Mouse (Mus musculus) lung, embryonic 16.5 days (tissue): Measurements from ENCODE around the gene Zfp595. TPM values are rescaled to one million over a fixed set of nuclear protein-coding genes. Genes with fewer than 3 reads are reported as not detected.
A peak's percentile ranks its signal among the peaks of the same experiment; 100 is the strongest.
"Not testable (repeated sequence)": the region's sequence is repeated elsewhere in the genome, so short reads cannot be mapped to it uniquely, and the experiment has no call there.

ENCODE experiments used
- ATAC-seq: fragments of 200-750 bp; cut with Nextera tagmentation; 2 replicates; pipeline ENCODE4 v1.8.0; 2017; ENCODE audit warnings: low read depth, mild to moderate bottlenecking, moderate library complexity
- H3K27ac ChIP-seq: fragments of 300-500 bp; sonication (generic); 2 replicates; pipeline ENCODE4 v1.5.1; 2014; ENCODE audit warnings: mild to moderate bottlenecking, control low read depth, low read length
- H3K27me3 ChIP-seq: fragments of 300-500 bp; sonication (generic); 2 replicates; pipeline ENCODE4 v1.6.1; 2014; ENCODE audit warnings: low read depth, low read length, mixed read lengths; ENCODE audit not compliant: control insufficient read depth, insufficient read depth
- H3K36me3 ChIP-seq: fragments of 300-500 bp; sonication (generic); 2 replicates; pipeline ENCODE4 v1.6.1; 2014; ENCODE audit warnings: low read length; ENCODE audit not compliant: control insufficient read depth, insufficient read depth
- H3K4me1 ChIP-seq: fragments of 300-500 bp; sonication (generic); replicated peaks from 2 replicates; pipeline ENCODE4 v1.6.1; 2014; ENCODE audit warnings: low read length, mixed read lengths; ENCODE audit not compliant: control insufficient read depth, insufficient read depth
- H3K4me2 ChIP-seq: fragments of 300-500 bp; sonication (generic); 2 replicates; pipeline ENCODE4 v1.6.1; 2014; ENCODE audit warnings: low read depth, low read length, control low read depth
- H3K4me3 ChIP-seq: fragments of 300-500 bp; sonication (generic); 2 replicates; pipeline ENCODE4 v1.5.1; 2014; ENCODE audit warnings: mild to moderate bottlenecking, low read length, control low read depth
- H3K9ac ChIP-seq: fragments of 300-500 bp; sonication (generic); 2 replicates; pipeline ENCODE4 v1.6.1; 2014; ENCODE audit warnings: low read length, control low read depth
- H3K9me3 ChIP-seq: fragments of 300-500 bp; sonication (generic); 2 replicates; pipeline ENCODE4 v1.6.1; 2016; ENCODE audit warnings: low read length; ENCODE audit not compliant: control insufficient read depth
- WGBS: fragments of 180-500 bp; shearing (Covaris S2); extraction: QIAGEN DNeasy Blood & Tissue Kit; methylation state at CpG from one replicate; pipeline ENCODE4 v1.1.7; 2014; 5-methylcytosine and 5-hydroxymethylcytosine counted together
- polyA plus RNA-seq: library from polyadenylated mRNA; unstranded; fragments of >200 nt; fragmentation: Nextera tagmentation; extraction: Ambion mirVana; gene quantifications from 2 replicates; pipeline ENCODE4 v1.2.1, GENCODE M21; 2015

The Zfp595 gene
- 2.3 and 2.8 TPM in 2 replicates for polyA plus RNA-seq

DNA sequence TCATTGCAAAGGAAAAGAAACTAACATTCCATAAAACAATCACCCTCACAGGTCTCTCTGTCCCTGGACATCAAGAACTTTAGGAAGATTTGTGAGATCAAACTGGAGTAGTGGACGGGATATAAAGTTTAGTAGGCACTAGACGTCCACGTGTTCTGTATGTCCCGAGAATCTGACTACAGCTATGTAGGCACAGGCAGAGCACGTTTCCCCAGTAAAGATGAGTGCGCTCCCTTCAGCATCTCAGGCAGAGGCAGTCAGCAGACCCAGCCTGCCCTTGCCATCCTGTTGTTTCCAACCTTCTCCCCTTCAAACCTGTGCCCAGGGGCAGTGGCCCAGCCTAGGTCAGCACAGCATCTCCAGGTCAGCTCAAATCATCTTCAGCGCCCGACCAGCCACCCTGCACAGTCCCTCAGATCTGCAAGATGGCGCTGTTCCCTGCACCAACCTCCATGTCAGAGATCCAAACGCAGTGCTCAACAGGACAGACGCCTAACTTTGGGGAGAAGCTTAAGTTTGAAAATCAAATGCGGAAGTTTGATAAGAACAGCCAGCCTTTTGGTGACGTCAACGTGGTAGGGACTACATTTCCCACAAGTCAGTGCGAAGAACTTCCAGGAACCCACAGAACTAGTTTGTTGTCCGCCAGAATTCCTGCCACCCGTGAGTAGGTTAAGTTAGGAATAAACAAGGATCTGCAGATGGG is at the start of gene Zfp595:
TSS of gene Zfp595 (minus strand) at position 552 of the 706 bp plus-strand sequence.
- Histone ChIP-seq H3K9ac (peak within 1 kb of the TSS; percentile 78), H3K27me3 (no peaks in the 10 kb centered on the region), H3K27ac (peak within 1 kb of the TSS; percentile 56), H3K4me2 (peak within 1 kb of the TSS; percentile 78), H3K4me1 (peaks cover 7% of the 10 kb centered on the region), H3K4me3 (peak within 1 kb of the TSS; percentile 63), H3K9me3 (no peaks in the 10 kb centered on the region), H3K36me3 (no peaks in the 10 kb centered on the region)
- 7% methylated on average over 17 of the region's 17 CpGs for WGBS
- ATAC-seq, result peak; percentile 94

DNA sequence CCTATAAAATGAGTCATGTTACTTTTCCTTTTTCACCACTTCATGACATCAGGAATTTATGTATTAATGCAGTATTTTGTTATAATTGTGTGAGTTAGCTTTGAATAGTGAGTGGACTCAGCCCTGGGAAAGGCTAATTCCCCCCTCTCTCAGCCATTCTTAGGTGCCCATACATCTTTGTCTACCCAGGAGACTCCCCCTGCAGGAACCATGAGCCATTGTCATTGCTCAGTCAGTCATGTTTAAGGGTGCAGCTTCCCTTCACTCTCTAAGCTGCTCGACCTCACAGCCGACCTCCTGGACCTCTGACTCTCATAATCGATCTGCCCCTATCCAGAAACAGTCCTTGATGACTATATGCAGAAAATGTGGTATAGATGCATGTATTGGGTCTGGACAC is 43.9 kb upstream of the Zfp595 start:
- not testable (repeated sequence) for H3K9me3 ChIP-seq, H3K36me3 ChIP-seq, H3K9ac ChIP-seq, H3K27me3 ChIP-seq, H3K27ac ChIP-seq, ATAC-seq, H3K4me2 ChIP-seq, H3K4me1 ChIP-seq, H3K4me3 ChIP-seq
- 77% methylated on average over 3 of the region's 3 CpGs for WGBS

DNA sequence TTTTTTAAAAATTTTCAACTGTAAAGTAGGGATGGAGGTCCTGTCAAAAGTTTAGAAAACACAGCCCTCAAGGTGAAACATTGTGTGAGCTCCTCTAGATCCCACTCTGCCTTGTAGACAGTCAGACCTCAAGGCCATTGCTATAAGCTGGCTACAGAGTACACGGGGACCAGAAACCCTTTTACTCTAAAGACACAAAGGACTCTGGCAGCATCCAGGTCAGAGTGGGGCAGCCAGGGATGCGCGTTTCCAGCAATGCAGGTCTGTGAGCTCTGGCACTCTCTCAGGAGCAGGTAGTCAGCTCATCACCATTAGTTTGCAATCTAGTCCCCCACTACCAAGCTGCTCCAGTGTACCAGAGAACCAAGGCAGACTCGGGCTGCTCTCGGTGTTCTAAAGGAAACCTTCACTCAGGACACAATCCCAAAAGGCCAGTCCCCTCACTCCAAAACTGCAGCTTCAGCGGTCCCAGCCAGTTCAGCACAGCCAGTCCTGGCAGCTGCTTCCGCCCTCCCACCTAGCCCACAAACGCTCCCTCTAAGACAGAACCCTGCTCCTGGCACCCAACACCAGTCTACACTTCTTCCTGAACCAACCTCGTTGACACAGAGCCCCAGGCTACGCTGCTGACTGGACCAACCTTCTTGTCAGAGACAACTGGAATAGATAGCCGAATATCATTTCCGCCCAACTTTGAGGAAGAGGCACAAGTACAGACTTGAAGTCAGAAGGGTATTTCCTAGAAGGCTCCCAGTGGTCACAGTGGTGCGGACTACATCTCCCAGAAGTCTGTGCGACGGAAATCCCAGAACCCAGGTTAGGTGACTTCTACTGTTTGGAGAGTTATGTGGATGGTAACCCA is 42.9 kb upstream of the Zfp595 start, which contains the start of the genes Gm28041 and Zfp456:
TSS of gene Gm28041 (minus strand) at position 684 of the 862 bp plus-strand sequence.
TSS of gene Zfp456 (minus strand) at position 761 of the 862 bp plus-strand sequence.
- Histone ChIP-seq H3K4me2 (peak within 1 kb of the TSS; percentile 65), H3K4me3 (peak within 1 kb of the TSS; percentile 64), H3K9ac (peak within 1 kb of the TSS; percentile 67)
- H3K36me3 ChIP-seq, H3K27me3 ChIP-seq, H3K9me3 ChIP-seq, H3K27ac ChIP-seq, H3K4me1 ChIP-seq: not testable (repeated sequence)
- 15% methylated on average over 13 of the region's 15 CpGs for WGBS
- ATAC-seq, result peak; percentile 98

DNA sequence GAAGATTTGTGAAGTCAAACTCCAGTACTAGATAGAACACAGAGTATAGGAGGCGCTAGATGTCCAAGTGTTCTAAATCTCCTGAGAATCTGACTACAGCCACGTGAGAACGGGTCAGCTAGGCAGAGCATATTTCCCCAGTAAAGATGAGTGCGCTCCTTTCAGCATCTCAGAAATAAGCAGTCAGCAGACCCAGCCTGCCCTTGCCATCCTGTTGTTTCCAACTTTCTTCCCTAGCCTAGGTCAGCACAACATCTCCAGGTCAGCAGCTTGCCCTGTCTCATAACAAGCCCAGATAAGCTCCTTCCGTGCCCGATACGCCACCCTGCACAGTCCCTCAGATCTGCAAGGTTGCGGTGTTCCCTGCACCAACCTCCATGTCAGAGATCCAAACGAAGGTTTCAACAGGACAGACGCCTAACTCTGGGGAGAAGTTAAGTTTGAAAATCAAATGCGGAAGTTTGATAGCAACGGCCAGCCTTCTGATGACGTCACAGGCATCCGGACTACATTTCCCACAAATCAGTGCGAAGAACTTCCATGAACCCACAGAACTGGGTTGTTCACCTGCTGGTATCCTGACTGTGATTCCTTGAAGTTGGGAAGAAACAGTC is 27.9 kb upstream of the Zfp595 start, which contains the start of the genes Gm28044 and Zfp953:
TSS of gene Gm28044 (minus strand) at position 406 of the 614 bp plus-strand sequence.
TSS of gene Zfp953 (minus strand) at position 475 of the 614 bp plus-strand sequence.
- H3K4me2 ChIP-seq, result peak within 1 kb of the TSS; percentile 59
- H3K27me3 ChIP-seq, result no peaks in the 10 kb centered on the region
- peak within 1 kb of the TSS; percentile 75 for H3K27ac ChIP-seq
- ATAC-seq, result peak; percentile 95
- peak within 1 kb of the TSS; percentile 90 for H3K9ac ChIP-seq
- H3K9me3 ChIP-seq, result no peaks in the 10 kb centered on the region
- WGBS, result under 1% methylated on average over 15 of the region's 15 CpGs
- peak within 1 kb of the TSS; percentile 97 for H3K4me3 ChIP-seq
- peaks cover 10% of the 10 kb centered on the region for H3K4me1 ChIP-seq
- no peaks in the 10 kb centered on the region for H3K36me3 ChIP-seq

DNA sequence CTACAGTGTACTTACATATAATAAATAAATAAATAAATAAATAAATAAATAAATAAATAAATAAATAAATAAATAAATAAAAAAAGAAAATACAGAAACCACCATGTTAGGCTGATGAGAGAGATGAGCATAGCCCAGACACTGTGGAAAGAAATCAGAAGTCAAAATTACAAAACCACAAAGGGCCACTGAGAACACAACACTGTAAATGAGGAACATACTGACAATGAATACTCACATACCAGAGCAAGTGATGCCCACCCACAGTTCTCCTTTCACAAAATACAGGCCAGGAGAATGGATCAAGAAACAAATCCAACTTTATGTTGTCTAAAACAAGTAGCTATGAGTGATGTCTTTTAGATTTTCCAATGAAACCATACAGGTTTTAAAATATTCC is 19.5 kb upstream of the Zfp595 start:
- Histone ChIP-seq H3K27me3 (no peaks in the 10 kb centered on the region), H3K4me3 (no peak overlapping the region), H3K36me3 (no peaks in the 10 kb centered on the region), H3K4me1 (no peaks in the 10 kb centered on the region), H3K27ac (no peak overlapping the region), H3K9me3 (no peaks in the 10 kb centered on the region), H3K4me2 (no peak overlapping the region), H3K9ac (no peak overlapping the region)
- no peak for ATAC-seq

DNA sequence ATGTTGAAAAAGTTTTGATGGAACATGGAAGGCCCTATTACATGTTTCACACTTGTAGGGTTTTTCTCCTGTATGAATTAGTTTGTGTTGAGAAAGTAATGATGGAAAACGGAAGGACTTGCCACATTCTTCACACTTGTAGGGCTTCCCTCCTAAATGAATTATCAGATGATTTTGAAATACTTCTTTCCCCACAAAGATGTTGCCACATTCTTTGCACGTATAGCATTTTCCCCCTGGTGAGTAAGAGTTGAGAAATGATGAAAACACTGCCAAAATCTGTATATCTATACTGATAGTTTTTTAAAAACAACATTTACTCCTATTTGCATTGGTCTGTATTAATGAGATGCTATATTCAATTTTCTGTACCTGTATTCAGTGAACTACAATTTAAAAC is 11.1 kb upstream of the Zfp595 start:
- Histone ChIP-seq H3K9ac (no peak overlapping the region), H3K4me1 (no peaks in the 10 kb centered on the region), H3K9me3 (no peaks in the 10 kb centered on the region), H3K4me3 (no peak overlapping the region), H3K4me2 (no peak overlapping the region), H3K36me3 (0 out of 2 replicates have a peak, but pooled peaks cover 3% of the 10 kb centered on the region), H3K27ac (no peak overlapping the region), H3K27me3 (no peaks in the 10 kb centered on the region)
- no peak for ATAC-seq
- WGBS, result 83% methylated on average over 2 of the region's 2 CpGs

DNA sequence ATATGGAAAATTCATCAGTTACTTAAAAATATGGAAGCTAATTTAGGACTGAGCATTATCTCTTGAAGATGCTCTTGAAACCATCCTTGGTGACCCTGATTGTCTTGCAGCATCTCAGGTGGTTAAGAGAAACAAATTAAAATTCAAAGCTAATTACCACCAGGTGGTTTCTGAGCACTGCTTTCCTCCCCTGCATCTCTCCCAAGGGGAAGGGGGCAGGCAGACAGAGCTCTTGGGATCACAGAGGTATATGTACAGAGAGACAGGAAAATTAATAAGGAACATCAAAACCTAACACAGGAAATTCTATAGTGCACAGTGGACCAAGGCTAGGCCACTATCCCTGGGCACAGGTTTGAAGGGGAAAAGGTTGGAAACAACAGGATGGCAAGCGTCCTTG is 507 bp upstream of the Zfp595 start:
- H3K27ac ChIP-seq, result 0 out of 2 replicates have a peak overlapping the region, but pooled peaks have one; percentile 44
- H3K27me3 ChIP-seq, result no peaks in the 10 kb centered on the region
- WGBS, result 57% methylated on average over 1 of the region's 1 CpGs
- H3K4me2 ChIP-seq, result peak overlapping the region; percentile 78
- no peaks in the 10 kb centered on the region for H3K9me3 ChIP-seq
- H3K4me1 ChIP-seq, result peaks cover 7% of the 10 kb centered on the region
- H3K4me3 ChIP-seq, result peak overlapping the region; percentile 63
- no peaks in the 10 kb centered on the region for H3K36me3 ChIP-seq
- peak overlapping the region; percentile 78 for H3K9ac ChIP-seq
- ATAC-seq, result peak; percentile 19

DNA sequence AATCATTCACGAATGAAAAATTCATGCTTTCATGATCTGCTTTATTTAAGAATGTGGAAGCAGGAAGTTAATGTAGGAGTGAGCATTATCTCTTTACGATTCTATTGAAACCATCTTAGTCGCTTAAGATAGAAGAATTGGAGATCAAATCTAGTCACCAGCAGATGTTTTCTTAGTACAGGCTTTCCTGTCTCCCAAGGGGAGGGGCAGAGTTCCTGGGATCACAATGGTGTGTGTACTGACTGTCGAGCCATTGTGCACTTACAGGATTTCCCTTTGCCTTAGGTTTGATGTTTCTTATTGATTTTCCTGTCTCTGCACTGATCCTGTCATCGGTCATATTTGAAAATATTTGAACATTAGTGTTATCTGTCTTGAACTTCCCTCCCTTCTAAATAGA is 25.7 kb downstream of the Zfp595 start:
- H3K27ac ChIP-seq, result 0 out of 2 replicates have a peak overlapping the region, but pooled peaks have one; percentile 25
- no peaks in the 10 kb centered on the region for H3K9me3 ChIP-seq
- peak; percentile 56 for ATAC-seq
- peak overlapping the region; percentile 76 for H3K4me2 ChIP-seq
- 0 out of 2 replicates have a peak, but pooled peaks cover 2% of the 10 kb centered on the region for H3K4me1 ChIP-seq
- no peaks in the 10 kb centered on the region for H3K27me3 ChIP-seq
- H3K4me3 ChIP-seq, result peak overlapping the region; percentile 82
- 26% methylated on average over 5 of the region's 5 CpGs for WGBS
- H3K9ac ChIP-seq, result peak overlapping the region; percentile 73
- H3K36me3 ChIP-seq, result no peaks in the 10 kb centered on the region
